Mouse (Mus musculus): ENCODE measurements around the gene Tmem115. TPM values are rescaled to one million over a fixed set of nuclear protein-coding genes. Genes with fewer than 3 reads are reported as not detected.

The Tmem115 gene
- 8.3 and 8.6 TPM in 2 replicates for polyA plus RNA-seq (2012; rRNA removed)
- 15.6 and 15.7 TPM in 2 replicates for polyA plus RNA-seq (2014; fragmentation: Nextera tagmentation; extraction: Ambion mirVana)

DNA sequence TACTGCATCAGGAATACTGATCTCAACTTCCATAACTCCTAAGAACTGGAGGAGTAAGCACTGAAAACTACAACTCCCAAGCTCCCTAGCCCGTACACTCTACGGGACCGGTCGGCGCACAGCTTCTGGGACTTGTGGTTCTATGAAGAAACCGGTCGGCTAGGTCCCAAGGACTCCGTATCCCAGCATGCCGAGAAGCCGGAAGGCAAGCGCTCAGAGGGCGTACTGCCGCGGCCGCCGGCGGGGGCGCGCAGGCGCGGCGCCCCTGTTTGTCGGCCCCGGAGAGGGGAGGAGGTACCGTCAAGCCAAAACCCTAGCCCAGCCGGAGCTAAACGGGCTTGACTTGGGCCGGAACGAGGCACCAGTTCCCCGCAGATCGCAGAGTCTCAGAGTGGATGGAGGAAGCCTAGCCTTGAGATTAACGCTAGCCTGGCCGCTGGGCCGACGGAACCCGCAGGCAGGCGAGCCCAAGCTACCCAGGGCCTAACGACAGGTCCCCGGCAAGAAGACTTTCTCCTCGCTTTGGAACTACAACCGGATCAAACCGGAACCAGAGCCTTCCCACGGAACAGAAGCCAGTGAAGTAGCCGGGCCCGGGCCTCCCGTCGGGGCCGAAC lies at the start of gene Tmem115:
Tmem115 (plus strand) TSS at position 155 of the 617 bp plus-strand sequence.
- H3K4me3 ChIP-seq (ENCODE audit: insufficient read depth in 1 of 2, low read depth in 2 of 2, low read length in 2 of 2) = peak within 1 kb of the TSS; percentile 81 to 94
- no peaks in the 10 kb centered on the region for H3K27me3 ChIP-seq (ENCODE audit: control insufficient read depth, insufficient read depth, low read length)
- TF ChIP-seq CTCF (IDR thresholded peaks at IDR 0.05; ENCODE audit: low read depth) (no peak), EP300 (IDR thresholded peaks at IDR 0.05; ENCODE audit: low read depth) (no peak)
- WGBS (ENCODE audit: insufficient replicate concordance) = under 1% methylated on average over 48 of the region's 48 CpGs
- H3K9me3 ChIP-seq (ENCODE audit: control insufficient read depth, low read length) = no peaks in the 10 kb centered on the region
- H3K9ac ChIP-seq (replicated peaks) = peak within 1 kb of the TSS; percentile 94
- peak within 1 kb of the TSS; percentile 65 for H3K27ac ChIP-seq
- H3K36me3 ChIP-seq (replicated peaks; ENCODE audit: control insufficient read depth, insufficient read depth, low read depth) = peaks cover 15% of the 10 kb centered on the region
- H3K4me2 ChIP-seq (ENCODE audit: low read depth) = peak within 1 kb of the TSS; percentile 82
- peaks cover 8 to 22% of the 10 kb centered on the region in 2 experiments for H3K4me1 ChIP-seq (replicated peaks; ENCODE audit: control insufficient read depth in 2 of 2, insufficient read depth in 2 of 2, low read length in 1 of 2)
- ATAC-seq (ENCODE audit: insufficient read depth) (peak; percentile 90), DNase-seq (ENCODE audit: low read depth in 3 of 3, low spot score in 3 of 3) (peak; percentile 87 to 91 (median 90))

DNA sequence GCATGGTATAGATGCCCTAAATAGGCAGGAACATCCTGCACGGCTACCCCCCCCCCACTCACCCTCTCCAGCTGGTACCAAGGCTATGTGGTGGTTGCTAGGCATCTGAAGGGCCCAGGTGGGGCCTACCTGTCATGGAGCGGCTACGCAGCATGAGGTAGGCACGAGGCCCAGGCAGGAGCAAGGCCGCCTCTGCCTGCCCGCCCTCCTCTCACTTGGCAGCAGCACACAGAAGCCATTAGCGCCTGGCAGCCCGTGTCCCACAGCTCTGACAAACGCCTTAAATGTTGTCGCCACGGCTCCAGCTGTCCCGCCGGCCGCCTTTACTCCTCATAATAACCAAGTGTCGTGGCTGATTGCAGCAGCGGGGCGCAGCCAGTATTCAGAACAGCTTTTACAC lies 49.4 kb upstream of the Tmem115 start:
- H3K9ac ChIP-seq (replicated peaks) = no peak overlapping the region
- H3K9me3 ChIP-seq (ENCODE audit: control insufficient read depth, low read length) = no peaks in the 10 kb centered on the region
- no peaks in the 10 kb centered on the region for H3K27me3 ChIP-seq (ENCODE audit: control insufficient read depth, insufficient read depth, low read length)
- H3K4me3 ChIP-seq (ENCODE audit: insufficient read depth in 1 of 2, low read depth in 2 of 2, low read length in 2 of 2) = no peak overlapping the region
- 74% methylated on average over 17 of the region's 17 CpGs for WGBS (ENCODE audit: insufficient replicate concordance)
- peaks cover 0 to 3% of the 10 kb centered on the region in 2 experiments; a peak in 2 of 4 replicates for H3K4me1 ChIP-seq (replicated peaks; ENCODE audit: control insufficient read depth in 2 of 2, insufficient read depth in 2 of 2, low read length in 1 of 2)
- no peak overlapping the region for H3K27ac ChIP-seq
- ATAC-seq (ENCODE audit: insufficient read depth) (no peak), DNase-seq (ENCODE audit: low read depth in 3 of 3, low spot score in 3 of 3) (no peak)
- H3K4me2 ChIP-seq (ENCODE audit: low read depth) = no peak overlapping the region
- TF ChIP-seq CTCF (IDR thresholded peaks at IDR 0.05; ENCODE audit: low read depth) = no peak
- TF ChIP-seq EP300 (IDR thresholded peaks at IDR 0.05; ENCODE audit: low read depth) = no peak
- no peaks in the 10 kb centered on the region for H3K36me3 ChIP-seq (replicated peaks; ENCODE audit: control insufficient read depth, insufficient read depth, low read depth)

DNA sequence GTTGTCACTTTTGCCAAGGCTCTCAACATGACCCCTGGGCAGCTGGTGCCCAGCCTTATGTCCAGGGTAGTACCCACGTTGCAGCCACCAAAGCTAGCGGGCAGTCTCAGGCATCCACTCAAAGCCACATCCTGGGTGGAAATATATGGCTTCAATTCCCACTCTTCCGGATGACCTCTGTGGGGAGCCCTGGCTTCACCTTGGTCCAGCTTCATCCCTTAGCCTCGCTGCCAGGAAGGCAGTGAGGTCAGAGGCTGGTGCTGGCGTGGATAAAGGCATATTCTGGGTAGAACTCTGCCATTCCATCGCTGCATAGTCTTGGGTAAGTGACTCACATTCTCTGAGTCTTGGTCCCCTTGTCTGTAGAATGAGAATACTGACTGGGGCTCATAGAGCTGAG lies 49.0 kb upstream of the Tmem115 start:
- 64% methylated on average over 6 of the region's 6 CpGs for WGBS (ENCODE audit: insufficient replicate concordance)
- Histone ChIP-seq H3K9me3 (ENCODE audit: control insufficient read depth, low read length) (no peaks in the 10 kb centered on the region), H3K27me3 (ENCODE audit: control insufficient read depth, insufficient read depth, low read length) (no peaks in the 10 kb centered on the region), H3K4me3 (ENCODE audit: insufficient read depth in 1 of 2, low read depth in 2 of 2, low read length in 2 of 2) (no peak overlapping the region), H3K9ac (replicated peaks) (no peak overlapping the region), H3K36me3 (replicated peaks; ENCODE audit: control insufficient read depth, insufficient read depth, low read depth) (no peaks in the 10 kb centered on the region), H3K27ac (no peak overlapping the region), H3K4me1 (replicated peaks; ENCODE audit: control insufficient read depth in 2 of 2, insufficient read depth in 2 of 2, low read length in 1 of 2) (peaks cover 0 to 3% of the 10 kb centered on the region in 2 experiments; a peak in 2 of 4 replicates), H3K4me2 (ENCODE audit: low read depth) (no peak overlapping the region)
- no peak for ATAC-seq (ENCODE audit: insufficient read depth)
- TF ChIP-seq CTCF (IDR thresholded peaks at IDR 0.05; ENCODE audit: low read depth) (no peak), EP300 (IDR thresholded peaks at IDR 0.05; ENCODE audit: low read depth) (no peak)
- DNase-seq (ENCODE audit: low read depth in 3 of 3, low spot score in 3 of 3) = no peak

DNA sequence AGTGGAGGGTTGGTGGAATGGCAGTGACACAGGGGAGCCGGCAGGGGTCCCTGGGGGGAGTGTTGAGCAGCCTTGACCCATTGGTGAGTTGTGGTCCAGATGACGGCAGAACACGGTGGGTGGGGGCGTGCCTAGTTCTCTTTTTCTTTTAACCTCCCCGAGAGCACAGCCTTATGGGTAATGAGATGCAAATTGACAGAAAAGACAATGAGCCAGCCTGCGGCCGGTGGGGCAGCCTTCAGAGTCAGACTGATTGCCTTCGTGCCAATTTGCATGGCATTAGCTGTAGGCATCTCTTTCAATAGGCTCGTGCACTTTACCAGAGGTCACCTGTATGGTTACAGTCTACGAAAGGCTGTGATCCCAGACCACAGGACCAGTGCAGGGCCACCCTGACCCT lies 47.7 kb upstream of the Tmem115 start:
- Histone ChIP-seq H3K36me3 (replicated peaks; ENCODE audit: control insufficient read depth, insufficient read depth, low read depth) (no peaks in the 10 kb centered on the region), H3K9ac (replicated peaks) (no peak overlapping the region), H3K9me3 (ENCODE audit: control insufficient read depth, low read length) (no peaks in the 10 kb centered on the region), H3K4me3 (ENCODE audit: insufficient read depth in 1 of 2, low read depth in 2 of 2, low read length in 2 of 2) (no peak overlapping the region), H3K27me3 (ENCODE audit: control insufficient read depth, insufficient read depth, low read length) (no peaks in the 10 kb centered on the region), H3K4me1 (replicated peaks; ENCODE audit: control insufficient read depth in 2 of 2, insufficient read depth in 2 of 2, low read length in 1 of 2) (peaks cover 3 to 10% of the 10 kb centered on the region in 2 experiments), H3K27ac (no peak overlapping the region), H3K4me2 (ENCODE audit: low read depth) (no peak overlapping the region)
- ATAC-seq (ENCODE audit: insufficient read depth) = no peak
- TF ChIP-seq EP300 (IDR thresholded peaks at IDR 0.05; ENCODE audit: low read depth) (no peak), CTCF (IDR thresholded peaks at IDR 0.05; ENCODE audit: low read depth) (no peak; the same call in 1 of the 2 replicates)
- no peak for DNase-seq (ENCODE audit: low read depth in 3 of 3, low spot score in 3 of 3)
- 63% methylated on average over 10 of the region's 10 CpGs for WGBS (ENCODE audit: insufficient replicate concordance)

DNA sequence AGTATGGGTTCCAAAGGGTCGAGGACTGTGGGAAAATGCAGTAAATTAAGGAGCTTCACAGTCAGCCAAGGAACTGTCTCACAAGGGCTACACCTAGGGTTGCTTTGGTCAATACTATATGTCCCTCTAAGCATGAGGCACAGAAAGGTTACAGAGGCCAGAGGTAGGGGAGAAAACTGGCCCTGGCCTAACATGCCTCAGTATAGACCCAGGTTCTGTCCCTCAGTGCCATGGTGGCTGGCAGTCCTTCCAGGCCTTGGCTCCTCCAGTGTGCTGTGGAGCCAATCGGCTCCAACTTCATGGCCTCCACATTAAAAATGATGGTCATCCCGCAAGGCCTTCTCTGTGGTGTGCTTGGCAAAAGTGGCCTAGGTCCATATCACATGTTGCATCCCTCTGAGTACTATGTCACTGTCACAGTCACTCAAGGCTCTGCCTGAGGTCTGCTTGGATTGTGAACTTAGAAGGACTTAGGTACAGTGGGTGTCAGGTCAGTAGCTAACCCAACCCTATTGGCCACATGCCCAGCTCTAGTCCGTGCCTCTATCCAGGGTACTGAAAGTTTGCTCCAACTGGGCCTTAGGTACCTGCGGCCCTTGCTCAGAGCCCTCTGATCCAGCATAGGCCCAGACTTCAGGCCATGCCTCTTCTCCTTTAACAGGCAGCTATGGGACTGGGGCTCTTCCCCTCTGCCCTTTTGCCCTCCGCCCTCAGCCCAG lies 47.1 kb upstream of the Tmem115 start:
- no peak for ATAC-seq (ENCODE audit: insufficient read depth)
- no peak overlapping the region for H3K9ac ChIP-seq (replicated peaks)
- peaks cover 8 to 16% of the 10 kb centered on the region in 2 experiments for H3K4me1 ChIP-seq (replicated peaks; ENCODE audit: control insufficient read depth in 2 of 2, insufficient read depth in 2 of 2, low read length in 1 of 2)
- WGBS (ENCODE audit: insufficient replicate concordance) = 53% methylated on average over 6 of the region's 6 CpGs
- no peaks in the 10 kb centered on the region for H3K9me3 ChIP-seq (ENCODE audit: control insufficient read depth, low read length)
- no peaks in the 10 kb centered on the region for H3K36me3 ChIP-seq (replicated peaks; ENCODE audit: control insufficient read depth, insufficient read depth, low read depth)
- peak in 1 of 3 experiments; percentile 16 for DNase-seq (ENCODE audit: low read depth in 3 of 3, low spot score in 3 of 3)
- no peak overlapping the region for H3K4me2 ChIP-seq (ENCODE audit: low read depth)
- no peaks in the 10 kb centered on the region for H3K27me3 ChIP-seq (ENCODE audit: control insufficient read depth, insufficient read depth, low read length)
- H3K4me3 ChIP-seq (ENCODE audit: insufficient read depth in 1 of 2, low read depth in 2 of 2, low read length in 2 of 2) = no peak overlapping the region
- no peak overlapping the region for H3K27ac ChIP-seq
- TF ChIP-seq CTCF (IDR thresholded peaks at IDR 0.05; ENCODE audit: low read depth) (no peak), EP300 (IDR thresholded peaks at IDR 0.05; ENCODE audit: low read depth) (no peak)

All from liver, embryonic 14.5 days (tissue).